Mouse (Mus musculus) C2C12 (cell line): ENCODE data around the gene Krt90.

Experiments used
- CEBPB ChIP-seq: IDR thresholded peaks from one replicate; pipeline ENCODE4 v1.6.1; 2011; ENCODE audit warnings: low read depth, mild to moderate bottlenecking, control low read depth, moderate library complexity
- CTCF ChIP-seq: IDR thresholded peaks from one replicate; pipeline ENCODE4 v1.5.1; 2011; ENCODE audit not compliant: control insufficient read depth, insufficient read depth, insufficient read length
- FOSL1 ChIP-seq: IDR thresholded peaks from one replicate; pipeline ENCODE4 v1.8.0; 2011; ENCODE audit warnings: mild to moderate bottlenecking, low read length; ENCODE audit not compliant: poor library complexity, insufficient read depth, severe bottlenecking
- MAX ChIP-seq: IDR thresholded peaks from one replicate; pipeline ENCODE4 v1.6.1; 2011; ENCODE audit warnings: mild to moderate bottlenecking, control low read depth
- MYOD1 ChIP-seq: IDR thresholded peaks from one replicate; pipeline ENCODE4 v1.6.1; 2011; ENCODE audit warnings: low read depth; ENCODE audit not compliant: control insufficient read depth, insufficient read length
- MYOG ChIP-seq: IDR thresholded peaks from one replicate; pipeline ENCODE4 v1.6.1; 2011; ENCODE audit not compliant: control insufficient read depth, insufficient read length; ENCODE audit errors: extremely low read depth
- USF1 ChIP-seq: IDR thresholded peaks from one replicate; pipeline ENCODE4 v1.6.1; 2011; ENCODE audit warnings: low read depth, mild to moderate bottlenecking, control low read depth, moderate library complexity

- no peak for TF ChIP-seq CTCF
- no peak for TF ChIP-seq MAX
- no peak for TF ChIP-seq MYOG
- TF ChIP-seq USF1 = no peak
- TF ChIP-seq MYOD1 = no peak
- no peak for TF ChIP-seq CEBPB
- TF ChIP-seq FOSL1 = no peak
Measured at GRCm38 (mm10) chr15:101573796-101574345, 11.1 kb upstream of the Krt90 start, which contains the start of gene Krt75.
